In genomic region chr15:98996840-98997239, GRCm38 (mm10) we compare ENCODE assay signal across 23 mouse cellular contexts. TPM values are rescaled to one million over a fixed set of nuclear protein-coding genes. Genes with fewer than 3 reads are reported as not detected.
DNase-seq lines count a peak whose midpoint lies in the region; ATAC-seq and TF ChIP-seq lines count a peak whose summit lies in the region.
"Had no signal": no experiment of that assay in that cellular context is flagged by ENCODE, and none has a peak within 500 bp of the region (broad histone marks: within the 10 kb centered on the region; RNA-seq: fewer than 3 reads in every experiment).

No protein-coding gene starts in this region.

- WGBS in forebrain, embryonic 12.5 days, result 80% methylated on average over 7 of the region's 7 CpGs
- 84% methylated on average over 7 of the region's 7 CpGs for WGBS in forebrain, embryonic 10.5 days
- WGBS in hindbrain, embryonic 10.5 days, result 81% methylated on average over 7 of the region's 7 CpGs
- 69% methylated on average over 7 of the region's 7 CpGs for WGBS in hindbrain, embryonic 16.5 days
- 82% methylated on average over 7 of the region's 7 CpGs for WGBS in stomach, embryonic 16.5 days
- WGBS in stomach, postnatal 0 days, result 81% methylated on average over 7 of the region's 7 CpGs

- ATAC-seq in forebrain, embryonic 12.5 days (ENCODE audit: low FRiP score), result no peak
- no peak for ATAC-seq in hindbrain, embryonic 16.5 days
- ATAC-seq in stomach, embryonic 16.5 days (ENCODE audit: insufficient read depth, low FRiP score), result no peak
- no peak for ATAC-seq in stomach, postnatal 0 days (ENCODE audit: low FRiP score, low TSS enrichment)
- ATAC-seq: lung, postnatal 0 days had no signal

- no peak for TF ChIP-seq EP300 in stomach, postnatal 0 days (optimal IDR thresholded peaks at IDR 0.05)

- no peak for DNase-seq in forebrain, embryonic 10.5 days (ENCODE audit: extremely low spot score, low spot score)
- DNase-seq in hindbrain, embryonic 10.5 days (ENCODE audit: low spot score), result no peak
- DNase-seq in stomach, postnatal 0 days (ENCODE audit: low spot score), result no peak
- no peak for DNase-seq in ovary, postnatal 10 days (ENCODE audit: low spot score)
- DNase-seq in layer of hippocampus, postnatal 36 days, result no peak
- DNase-seq: adrenal gland, postnatal 10 days; cerebellum, adult 18-20 months; gastrocnemius, postnatal 36 days; kidney, adult 18-20 months; kidney, postnatal 10 days; thymus, adult 18-20 months had no signal

- H3K9ac ChIP-seq in forebrain, embryonic 12.5 days, result no peak overlapping the region; the same call in 1 of the 2 replicates
- no peak overlapping the region for H3K9ac ChIP-seq in hindbrain, embryonic 16.5 days (ENCODE audit: low read depth, low read length)
- H3K9ac ChIP-seq in stomach, embryonic 16.5 days (ENCODE audit: low read length), result 0 out of 2 replicates have a peak overlapping the region, but pooled peaks have one; percentile 10
- H3K9ac ChIP-seq in stomach, postnatal 0 days (ENCODE audit: low read length), result no peak overlapping the region
- H3K9ac ChIP-seq: liver, embryonic 14.5 days had no signal

- H3K9me3 ChIP-seq in forebrain, embryonic 12.5 days, result no peaks in the 10 kb centered on the region
- H3K9me3 ChIP-seq in forebrain, embryonic 10.5 days, result no peaks in the 10 kb centered on the region
- H3K9me3 ChIP-seq in hindbrain, embryonic 10.5 days, result no peaks in the 10 kb centered on the region
- H3K9me3 ChIP-seq in hindbrain, embryonic 16.5 days (ENCODE audit: control insufficient read depth, low read length), result no peaks in the 10 kb centered on the region
- H3K9me3 ChIP-seq in stomach, embryonic 16.5 days (replicated peaks; ENCODE audit: control insufficient read depth, low read length), result no peaks in the 10 kb centered on the region
- no peaks in the 10 kb centered on the region for H3K9me3 ChIP-seq in stomach, postnatal 0 days (ENCODE audit: control insufficient read depth, low read length)
- H3K9me3 ChIP-seq: limb, embryonic 10.5 days had no signal

- no peak for TF ChIP-seq CTCF in stomach, postnatal 0 days (IDR thresholded peaks at IDR 0.05; ENCODE audit: low read depth)

- 0 out of 2 replicates have a peak overlapping the region, but pooled peaks have one; percentile 8 for H3K27ac ChIP-seq in forebrain, embryonic 12.5 days
- no peak overlapping the region for H3K27ac ChIP-seq in forebrain, embryonic 10.5 days
- H3K27ac ChIP-seq in hindbrain, embryonic 10.5 days, result peak overlapping the region; percentile 45; the same call in 1 of the 2 replicates
- no peak overlapping the region; the same call in 1 of the 2 replicates for H3K27ac ChIP-seq in hindbrain, embryonic 16.5 days (ENCODE audit: low read depth, low read length)
- no peak overlapping the region for H3K27ac ChIP-seq in stomach, embryonic 16.5 days (ENCODE audit: low read length)
- no peak overlapping the region for H3K27ac ChIP-seq in stomach, postnatal 0 days (replicated peaks)
- H3K27ac ChIP-seq: left cerebral cortex, adult 2 months; limb, embryonic 10.5 days; liver, embryonic 14.5 days had no signal

- H3K4me3 ChIP-seq in forebrain, embryonic 12.5 days (replicated peaks), result no peak overlapping the region
- no peak overlapping the region for H3K4me3 ChIP-seq in forebrain, embryonic 10.5 days
- no peak overlapping the region for H3K4me3 ChIP-seq in hindbrain, embryonic 10.5 days
- no peak overlapping the region for H3K4me3 ChIP-seq in hindbrain, embryonic 16.5 days (ENCODE audit: low read length)
- no peak overlapping the region for H3K4me3 ChIP-seq in stomach, embryonic 16.5 days (replicated peaks; ENCODE audit: low read length)
- H3K4me3 ChIP-seq in stomach, postnatal 0 days (ENCODE audit: low read depth, low read length), result no peak overlapping the region
- H3K4me3 ChIP-seq: left cerebral cortex, adult 2 months; limb, embryonic 10.5 days had no signal

- no peaks in the 10 kb centered on the region for H3K36me3 ChIP-seq in forebrain, embryonic 12.5 days (replicated peaks)
- H3K36me3 ChIP-seq in forebrain, embryonic 10.5 days (replicated peaks), result no peaks in the 10 kb centered on the region
- H3K36me3 ChIP-seq in hindbrain, embryonic 10.5 days, result no peaks in the 10 kb centered on the region
- H3K36me3 ChIP-seq in hindbrain, embryonic 16.5 days (ENCODE audit: control insufficient read depth, insufficient read depth, low read length), result no peaks in the 10 kb centered on the region
- H3K36me3 ChIP-seq in stomach, embryonic 16.5 days (ENCODE audit: control insufficient read depth, insufficient read depth, low read length), result no peaks in the 10 kb centered on the region
- H3K36me3 ChIP-seq in stomach, postnatal 0 days (ENCODE audit: control insufficient read depth, insufficient read depth, low read length), result no peaks in the 10 kb centered on the region
- H3K36me3 ChIP-seq: limb, embryonic 10.5 days had no signal

- peaks cover 41% of the 10 kb centered on the region for H3K4me1 ChIP-seq in forebrain, embryonic 12.5 days
- peaks cover 53% of the 10 kb centered on the region for H3K4me1 ChIP-seq in forebrain, embryonic 10.5 days
- peaks cover 58% of the 10 kb centered on the region for H3K4me1 ChIP-seq in hindbrain, embryonic 10.5 days (replicated peaks)
- peaks cover 24% of the 10 kb centered on the region for H3K4me1 ChIP-seq in hindbrain, embryonic 16.5 days (ENCODE audit: control insufficient read depth, insufficient read depth, low read depth, low read length)
- H3K4me1 ChIP-seq in stomach, embryonic 16.5 days (ENCODE audit: control insufficient read depth, insufficient read depth, low read length), result peaks cover 19% of the 10 kb centered on the region
- no peaks in the 10 kb centered on the region for H3K4me1 ChIP-seq in stomach, postnatal 0 days (replicated peaks; ENCODE audit: control insufficient read depth, insufficient read depth)

- H3K4me2 ChIP-seq in forebrain, embryonic 12.5 days, result no peak overlapping the region
- no peak overlapping the region for H3K4me2 ChIP-seq in hindbrain, embryonic 16.5 days (ENCODE audit: low read length)
- no peak overlapping the region for H3K4me2 ChIP-seq in stomach, embryonic 16.5 days (ENCODE audit: low read depth, low read length)
- no peak overlapping the region for H3K4me2 ChIP-seq in stomach, postnatal 0 days (replicated peaks; ENCODE audit: low read depth)

- H3K27me3 ChIP-seq in forebrain, embryonic 12.5 days, result no peaks in the 10 kb centered on the region
- peaks cover 6% of the 10 kb centered on the region; the same call in 1 of the 2 replicates for H3K27me3 ChIP-seq in forebrain, embryonic 10.5 days (ENCODE audit: poor library complexity, severe bottlenecking)
- H3K27me3 ChIP-seq in hindbrain, embryonic 10.5 days (ENCODE audit: insufficient read depth, poor library complexity, severe bottlenecking), result no peaks in the 10 kb centered on the region
- no peaks in the 10 kb centered on the region for H3K27me3 ChIP-seq in hindbrain, embryonic 16.5 days (replicated peaks; ENCODE audit: control insufficient read depth, insufficient read depth, low read length)
- no peaks in the 10 kb centered on the region for H3K27me3 ChIP-seq in stomach, embryonic 16.5 days (ENCODE audit: control insufficient read depth, insufficient read depth, low read length)
- H3K27me3 ChIP-seq in stomach, postnatal 0 days (ENCODE audit: control insufficient read depth, insufficient read depth, low read length), result no peaks in the 10 kb centered on the region

RNA-seq across cellular contexts. Expression of gene Tuba1c, which starts 32.9 kb away (rescaled TPM):
- polyA plus RNA-seq in forebrain, embryonic 12.5 days (2016; fragmentation: Nextera tagmentation; extraction: Ambion mirVana), result 107 and 111 TPM in 2 replicates
- 160 and 171 TPM in 2 replicates for polyA plus RNA-seq in forebrain, embryonic 10.5 days (2016; fragmentation: Nextera tagmentation; extraction: Ambion mirVana)
- 111 and 135 TPM in 2 replicates for polyA plus RNA-seq in hindbrain, embryonic 10.5 days (2016; fragmentation: Nextera tagmentation; extraction: Ambion mirVana)
- polyA plus RNA-seq in hindbrain, embryonic 16.5 days (2015; fragmentation: Nextera tagmentation; extraction: Ambion mirVana), result 20.8 and 23.3 TPM in 2 replicates
- 196 and 209 TPM in 2 replicates for polyA plus RNA-seq in stomach, embryonic 16.5 days (2015; fragmentation: Nextera tagmentation; extraction: Ambion mirVana)
- 145 and 159 TPM in 2 replicates for polyA plus RNA-seq in stomach, postnatal 0 days (2015; fragmentation: Nextera tagmentation; extraction: Ambion mirVana)
- total RNA-seq in layer of hippocampus, postnatal 36 days (2021), result 10 to 100 TPM; 56.8 to 66.3 TPM

RNA-seq across cellular contexts. Expression of gene Tuba1a, which starts 43.3 kb away (rescaled TPM):
- polyA plus RNA-seq in forebrain, embryonic 12.5 days (2016; fragmentation: Nextera tagmentation; extraction: Ambion mirVana), result 7,386 and 7,785 TPM in 2 replicates
- polyA plus RNA-seq in forebrain, embryonic 10.5 days (2016; fragmentation: Nextera tagmentation; extraction: Ambion mirVana), result 2,769 and 3,107 TPM in 2 replicates
- polyA plus RNA-seq in hindbrain, embryonic 10.5 days (2016; fragmentation: Nextera tagmentation; extraction: Ambion mirVana), result 4,838 and 8,764 TPM in 2 replicates
- 15,480 and 15,543 TPM in 2 replicates for polyA plus RNA-seq in hindbrain, embryonic 16.5 days (2015; fragmentation: Nextera tagmentation; extraction: Ambion mirVana)
- polyA plus RNA-seq in stomach, embryonic 16.5 days (2015; fragmentation: Nextera tagmentation; extraction: Ambion mirVana), result 1,001 and 1,036 TPM in 2 replicates
- polyA plus RNA-seq in stomach, postnatal 0 days (2015; fragmentation: Nextera tagmentation; extraction: Ambion mirVana), result 537 and 602 TPM in 2 replicates
- total RNA-seq in layer of hippocampus, postnatal 36 days (2021), result 100 to 1,000 TPM; 868 to 949 TPM

RNA-seq across cellular contexts. Expression of gene Gm49450, which starts 43.5 kb away (rescaled TPM):
- not detected in 2 replicates for polyA plus RNA-seq in forebrain, embryonic 12.5 days (2016; fragmentation: Nextera tagmentation; extraction: Ambion mirVana)
- not detected in 2 replicates for polyA plus RNA-seq in forebrain, embryonic 10.5 days (2016; fragmentation: Nextera tagmentation; extraction: Ambion mirVana)
- polyA plus RNA-seq in hindbrain, embryonic 10.5 days (2016; fragmentation: Nextera tagmentation; extraction: Ambion mirVana), result not detected in 2 replicates
- not detected in 2 replicates for polyA plus RNA-seq in hindbrain, embryonic 16.5 days (2015; fragmentation: Nextera tagmentation; extraction: Ambion mirVana)
- not detected in 2 replicates for polyA plus RNA-seq in stomach, embryonic 16.5 days (2015; fragmentation: Nextera tagmentation; extraction: Ambion mirVana)
- polyA plus RNA-seq in stomach, postnatal 0 days (2015; fragmentation: Nextera tagmentation; extraction: Ambion mirVana), result not detected in 2 replicates
- total RNA-seq in layer of hippocampus, postnatal 36 days (2021), result not detected
- total RNA-seq: adrenal gland, postnatal 10 days; gastrocnemius, postnatal 36 days; layer of hippocampus, adult 8-10 months; left cerebral cortex, adult 2 months had no signal
- polyA plus RNA-seq: embryonic facial prominence, embryonic 11.5 days; limb, embryonic 10.5 days; lung, postnatal 0 days; neural tube, embryonic 14.5 days had no signal

RNA-seq across cellular contexts. Expression of gene Prph, which starts 58.1 kb away (rescaled TPM):
- polyA plus RNA-seq in forebrain, embryonic 12.5 days (2016; fragmentation: Nextera tagmentation; extraction: Ambion mirVana), result 0.73 and 1.4 TPM in 2 replicates
- polyA plus RNA-seq in forebrain, embryonic 10.5 days (2016; fragmentation: Nextera tagmentation; extraction: Ambion mirVana), result 0.20 and 0.33 TPM in 2 replicates
- polyA plus RNA-seq in hindbrain, embryonic 10.5 days (2016; fragmentation: Nextera tagmentation; extraction: Ambion mirVana), result 9.7 and 14.4 TPM in 2 replicates
- polyA plus RNA-seq in hindbrain, embryonic 16.5 days (2015; fragmentation: Nextera tagmentation; extraction: Ambion mirVana), result 52.8 and 81.8 TPM in 2 replicates
- polyA plus RNA-seq in stomach, embryonic 16.5 days (2015; fragmentation: Nextera tagmentation; extraction: Ambion mirVana), result 24.4 and 25.4 TPM in 2 replicates
- 25.7 and 28.6 TPM in 2 replicates for polyA plus RNA-seq in stomach, postnatal 0 days (2015; fragmentation: Nextera tagmentation; extraction: Ambion mirVana)
- total RNA-seq in layer of hippocampus, postnatal 36 days (2021), result 1 to 10 TPM in 1 of 2 experiments, under 1 TPM in 1; 0.82 to 2.2 TPM
- total RNA-seq: common myeloid progenitor, adult 5-6 weeks; monocyte, adult 5-6 weeks had no signal
- polyA plus RNA-seq: limb, embryonic 10.5 days had no signal

Comparison
In these comparisons a context has a peak if more than half of its experiments do, and no peak if none do; other contexts are left out.
1. H3K27ac ChIP-seq: peak in forebrain, embryonic 12.5 days (single experiment) and hindbrain, embryonic 10.5 days (single experiment); none in forebrain, embryonic 10.5 days (single experiment), hindbrain, embryonic 16.5 days (single experiment), stomach, embryonic 16.5 days (single experiment) and stomach, postnatal 0 days (single experiment).